Mouse (Mus musculus) intestine, postnatal 0 days (tissue): ENCODE measurements around the gene Iars2. TPM values are rescaled to one million over a fixed set of nuclear protein-coding genes. Genes with fewer than 3 reads are reported as not detected.

Source experiments
- ATAC-seq: fragments of 200-750 bp; cut with Nextera tagmentation; 2 replicates; pipeline ENCODE4 v1.8.0; 2017; ENCODE audit warnings: mild to moderate bottlenecking, moderate TSS enrichment, moderate library complexity
- H3K27ac ChIP-seq: fragments of 300-500 bp; sonication (generic); 2 replicates; pipeline ENCODE4 v1.5.1; 2014; ENCODE audit warnings: mild to moderate bottlenecking, low read depth, low read length, moderate library complexity
- H3K27me3 ChIP-seq: fragments of 300-500 bp; sonication (generic); replicated peaks from 2 replicates; pipeline ENCODE4 v1.6.1; 2014; ENCODE audit warnings: low read length, mixed read lengths; ENCODE audit not compliant: control insufficient read depth, insufficient read depth
- H3K36me3 ChIP-seq: fragments of 300-500 bp; sonication (generic); 2 replicates; pipeline ENCODE4 v1.6.1; 2014; ENCODE audit warnings: mild to moderate bottlenecking, moderate library complexity; ENCODE audit not compliant: control insufficient read depth, insufficient read depth
- H3K4me1 ChIP-seq: fragments of 300-500 bp; sonication (generic); replicated peaks from 2 replicates; pipeline ENCODE4 v1.6.1; 2014; ENCODE audit warnings: antibody characterized with exemption, low read length, mixed read lengths; ENCODE audit not compliant: control insufficient read depth, insufficient read depth
- H3K4me2 ChIP-seq: fragments of 300-500 bp; sonication (generic); replicated peaks from 2 replicates; pipeline ENCODE4 v1.6.1; 2014; ENCODE audit warnings: low read depth, mild to moderate bottlenecking, moderate library complexity
- H3K4me3 ChIP-seq: fragments of 300-500 bp; sonication (generic); 2 replicates; pipeline ENCODE4 v1.5.1; 2014; ENCODE audit warnings: low read depth, low read length
- H3K9ac ChIP-seq: fragments of 300-500 bp; sonication (generic); 2 replicates; pipeline ENCODE4 v1.6.1; 2014; ENCODE audit warnings: mild to moderate bottlenecking, low read depth, low read length
- H3K9me3 ChIP-seq: fragments of 300-500 bp; sonication (generic); 2 replicates; pipeline ENCODE4 v1.6.1; 2016; ENCODE audit warnings: mixed run types; ENCODE audit not compliant: control insufficient read depth
- CTCF ChIP-seq: sonication (generic); IDR thresholded peaks from 2 replicates; pipeline ENCODE4 v1.5.1; 2016; ENCODE audit warnings: low read depth, mild to moderate bottlenecking, control low read depth, antibody characterized with exemption, moderate library complexity
- WGBS: fragments of 180-500 bp; shearing (Covaris S2); extraction: QIAGEN DNeasy Blood & Tissue Kit; methylation state at CpG from one replicate; pipeline ENCODE4 v1.1.7; 2014; 5-methylcytosine and 5-hydroxymethylcytosine counted together
- polyA plus RNA-seq: library from polyadenylated mRNA; unstranded; fragments of >200 nt; fragmentation: Nextera tagmentation; extraction: Ambion mirVana; gene quantifications from 2 replicates; pipeline ENCODE4 v1.2.1, GENCODE M21; 2015

The Iars2 gene
- polyA plus RNA-seq, 1 experiment from 2014 or later: 64.9 TPM

- H3K9me3 ChIP-seq: no peaks in the 10 kb centered on the region
- H3K4me3 ChIP-seq: peak overlapping the region; percentile 96
- H3K27me3 ChIP-seq: no peaks in the 10 kb centered on the region
- ATAC-seq: peak; percentile 70
- H3K27ac ChIP-seq: peak overlapping the region; percentile 99
- under 1% methylated on average over 22 of the region's 22 CpGs for WGBS
- peak overlapping the region; percentile 89 for H3K4me2 ChIP-seq
- H3K9ac ChIP-seq: peak overlapping the region; percentile 92
- no peaks in the 10 kb centered on the region for H3K4me1 ChIP-seq
- peaks cover 11% of the 10 kb centered on the region; the same call in 1 of the 2 replicates for H3K36me3 ChIP-seq
- no peak for TF ChIP-seq CTCF
Observed at GRCm38 (mm10) chr1:185363526-185364182, 34.5 kb upstream of the Iars2 start.

- Histone ChIP-seq H3K9ac (peak within 1 kb of the TSS; percentile 92), H3K9me3 (no peaks in the 10 kb centered on the region), H3K36me3 (peaks cover 10% of the 10 kb centered on the region), H3K4me2 (peak within 1 kb of the TSS; percentile 89), H3K4me1 (no peaks in the 10 kb centered on the region), H3K4me3 (peak within 1 kb of the TSS; percentile 96), H3K27me3 (no peaks in the 10 kb centered on the region), H3K27ac (peak within 1 kb of the TSS; percentile 99)
- under 1% methylated on average over 91 of the region's 92 CpGs for WGBS
- peak; percentile 97 for ATAC-seq
- TF ChIP-seq CTCF: peak; percentile 45
Observed at GRCm38 (mm10) chr1:185362677-185363520, 33.7 kb upstream of the Iars2 start, which contains the start of gene Eprs. Eprs (plus strand) TSS chr1:185363044.

GRCm38 (mm10) chr1:185358211-185358610 lies 29.0 kb upstream of the Iars2 start:
- no peak for TF ChIP-seq CTCF
- WGBS: 88% methylated on average over 4 of the region's 4 CpGs
- no peak overlapping the region for H3K9ac ChIP-seq
- no peak for ATAC-seq
- H3K9me3 ChIP-seq: no peaks in the 10 kb centered on the region
- H3K4me2 ChIP-seq: no peak overlapping the region
- H3K4me1 ChIP-seq: no peaks in the 10 kb centered on the region
- H3K36me3 ChIP-seq: peaks cover 40% of the 10 kb centered on the region
- H3K4me3 ChIP-seq: no peak overlapping the region
- H3K27me3 ChIP-seq: no peaks in the 10 kb centered on the region
- no peak overlapping the region for H3K27ac ChIP-seq

GRCm38 (mm10) chr1:185356246-185356645 lies 27.1 kb upstream of the Iars2 start:
- 94% methylated on average over 8 of the region's 8 CpGs for WGBS
- peaks cover 59% of the 10 kb centered on the region for H3K36me3 ChIP-seq
- H3K9me3 ChIP-seq: no peaks in the 10 kb centered on the region
- no peak overlapping the region for H3K27ac ChIP-seq
- no peaks in the 10 kb centered on the region for H3K27me3 ChIP-seq
- no peak for ATAC-seq
- H3K4me2 ChIP-seq: no peak overlapping the region
- H3K9ac ChIP-seq: no peak overlapping the region
- H3K4me1 ChIP-seq: no peaks in the 10 kb centered on the region
- TF ChIP-seq CTCF: no peak
- H3K4me3 ChIP-seq: no peak overlapping the region

- H3K4me3 ChIP-seq: no peak overlapping the region
- 88% methylated on average over 4 of the region's 4 CpGs for WGBS
- no peaks in the 10 kb centered on the region for H3K9me3 ChIP-seq
- H3K9ac ChIP-seq: no peak overlapping the region
- H3K36me3 ChIP-seq: peaks cover 74% of the 10 kb centered on the region
- H3K27me3 ChIP-seq: no peaks in the 10 kb centered on the region
- no peak overlapping the region for H3K27ac ChIP-seq
- H3K4me1 ChIP-seq: no peaks in the 10 kb centered on the region
- no peak for TF ChIP-seq CTCF
- no peak for ATAC-seq
- no peak overlapping the region for H3K4me2 ChIP-seq
Observed at GRCm38 (mm10) chr1:185354731-185355130, 25.5 kb upstream of the Iars2 start.

- Histone ChIP-seq H3K36me3 (peaks cover 86% of the 10 kb centered on the region), H3K27ac (no peak overlapping the region), H3K9ac (no peak overlapping the region), H3K4me2 (no peak overlapping the region), H3K4me1 (no peaks in the 10 kb centered on the region), H3K27me3 (no peaks in the 10 kb centered on the region), H3K4me3 (no peak overlapping the region), H3K9me3 (no peaks in the 10 kb centered on the region)
- TF ChIP-seq CTCF: no peak
- ATAC-seq: no peak
- WGBS: 96% methylated on average over 8 of the region's 8 CpGs
Observed at GRCm38 (mm10) chr1:185353351-185353750, 24.2 kb upstream of the Iars2 start.
